Mouse (Mus musculus) G1E (cell line): Measurements from ENCODE around the gene Cdk13. TPM values are rescaled to one million over a fixed set of nuclear protein-coding genes. Genes with fewer than 3 reads are reported as not detected.

ENCODE experiments used
- ATAC-seq: 2 replicates; pipeline ENCODE4 v1.8.0; 2016; ENCODE audit warnings: mild to moderate bottlenecking; ENCODE audit not compliant: insufficient number of reproducible peaks, poor library complexity, low FRiP score, severe bottlenecking; ENCODE audit errors: extremely low read depth
- DNase-seq: peaks from one replicate; pipeline ENCODE4 v3.0.0; 2012; ENCODE audit warnings: low spot score
- H3K27me3 ChIP-seq: 2 replicates; pipeline ENCODE4 v1.6.1; 2012; ENCODE audit warnings: mild to moderate bottlenecking, low read length, inconsistent platforms; ENCODE audit not compliant: insufficient read depth
- H3K36me3 ChIP-seq: replicated peaks from 2 replicates; pipeline ENCODE3; 2012; ENCODE audit warnings: mild to moderate bottlenecking, inconsistent platforms
- H3K4me1 ChIP-seq: 2 replicates; pipeline ENCODE4 v1.6.1; 2012; ENCODE audit warnings: low read depth, low read length, inconsistent platforms, mixed read lengths; ENCODE audit not compliant: insufficient read depth
- H3K4me3 ChIP-seq: 2 replicates; pipeline ENCODE4 v1.5.1; 2012; ENCODE audit warnings: low read depth, mild to moderate bottlenecking, inconsistent platforms, low read length, moderate library complexity, mixed read lengths
- H3K9me3 ChIP-seq: replicated peaks from 2 replicates; pipeline ENCODE4 v1.6.1; 2012; ENCODE audit warnings: inconsistent platforms
- CTCF ChIP-seq: IDR thresholded peaks from 2 replicates; pipeline ENCODE4 v1.5.1; 2012; ENCODE audit warnings: low read depth, low read length, inconsistent platforms, mixed read lengths
- GATA1 ChIP-seq: IDR thresholded peaks from 2 replicates; pipeline ENCODE4 v1.6.1; 2012; ENCODE audit warnings: borderline replicate concordance, low read length, inconsistent platforms, mixed read lengths
- GATA2 ChIP-seq: IDR thresholded peaks from 2 replicates; pipeline ENCODE4 v1.6.1; 2012; ENCODE audit warnings: low read depth, low read length, inconsistent platforms, borderline replicate concordance
- POLR2AphosphoS5 ChIP-seq: IDR thresholded peaks from 2 replicates; pipeline ENCODE4 v1.6.1; 2012; ENCODE audit warnings: low read depth, low read length, inconsistent platforms; ENCODE audit not compliant: insufficient replicate concordance
- TAL1 ChIP-seq: conservative IDR thresholded peaks from 2 replicates; pipeline ENCODE4 v1.6.1; 2012; ENCODE audit warnings: low read depth, low read length, inconsistent platforms, mixed read lengths
- polyA plus RNA-seq: library from polyadenylated mRNA; stranded (reverse); fragments of >175 nt; gene quantifications from 2 replicates; pipeline ENCODE4 v1.2.3, GENCODE M21; 2012
- total RNA-seq, 2 experiments: library from RNA; stranded (forward) in 1 of 2; stranded (reverse) in 1 of 2; fragments of 200-1000 nt in 1 of 2; fragments of >200 nt in 1 of 2; fragmentation: Nextera tagmentation in 1 of 2; gene quantifications; 2 replicates each; pipeline ENCODE4 v1.2.3; 2014 to 2017

Cdk13 gene
- total and polyA plus RNA-seq, 3 experiments = 70.3 to 227 (median 166) TPM

GRCm38 (mm10) chr13:17689461-17689860 is 115.4 kb downstream of the Cdk13 start:
- no peaks in the 10 kb centered on the region for H3K36me3 ChIP-seq
- TF ChIP-seq GATA2 (no peak), CTCF (no peak), TAL1 (no peak), POLR2AphosphoS5 (no peak), GATA1 (no peak)
- no peaks in the 10 kb centered on the region for H3K27me3 ChIP-seq
- ATAC-seq (no peak), DNase-seq (no peak)
- peaks cover 10% of the 10 kb centered on the region for H3K4me1 ChIP-seq
- H3K4me3 ChIP-seq = no peak overlapping the region
- no peaks in the 10 kb centered on the region for H3K9me3 ChIP-seq

- H3K36me3 ChIP-seq = no peaks in the 10 kb centered on the region
- ATAC-seq (no peak), DNase-seq (no peak)
- no peaks in the 10 kb centered on the region for H3K4me1 ChIP-seq
- H3K9me3 ChIP-seq = no peaks in the 10 kb centered on the region
- no peak overlapping the region for H3K4me3 ChIP-seq
- TF ChIP-seq TAL1 = no peak
- no peak for TF ChIP-seq GATA2
- no peak for TF ChIP-seq POLR2AphosphoS5
- TF ChIP-seq CTCF = no peak
- TF ChIP-seq GATA1 = no peak
- peaks cover 15% of the 10 kb centered on the region for H3K27me3 ChIP-seq
Observed at GRCm38 (mm10) chr13:17671122-17671521, 133.8 kb downstream of the Cdk13 start.

GRCm38 (mm10) chr13:17667380-17667779 is 137.5 kb downstream of the Cdk13 start:
- ATAC-seq (no peak), DNase-seq (no peak)
- H3K4me3 ChIP-seq = no peak overlapping the region
- TF ChIP-seq TAL1 = no peak
- TF ChIP-seq CTCF = no peak
- no peak for TF ChIP-seq POLR2AphosphoS5
- no peak for TF ChIP-seq GATA2
- peaks cover 11% of the 10 kb centered on the region for H3K27me3 ChIP-seq
- no peaks in the 10 kb centered on the region for H3K36me3 ChIP-seq
- H3K4me1 ChIP-seq = no peaks in the 10 kb centered on the region
- H3K9me3 ChIP-seq = no peaks in the 10 kb centered on the region

Other genes starting within 250 kb of the Cdk13 start
- gene Mplkip, start 109.9 kb downstream of the Cdk13 start, total RNA-seq (2014; fragmentation: Nextera tagmentation) = 57.1 and 74.6 TPM in 2 replicates
- 55.8 and 65.7 TPM in 2 replicates for gene Mplkip, start 109.9 kb downstream of the Cdk13 start, total RNA-seq (2017)
- gene Mplkip, start 109.9 kb downstream of the Cdk13 start, polyA plus RNA-seq = 40.9 and 55.7 TPM in 2 replicates
- 1.1 and 5.1 TPM in 2 replicates for gene Sugct, start 109.5 kb downstream of the Cdk13 start, total RNA-seq (2014; fragmentation: Nextera tagmentation)
- 3.5 and 4.8 TPM in 2 replicates for gene Sugct, start 109.5 kb downstream of the Cdk13 start, total RNA-seq (2017)
- 1.8 and 2.2 TPM in 2 replicates for gene Sugct, start 109.5 kb downstream of the Cdk13 start, polyA plus RNA-seq
- gene Rala, start 139.1 kb upstream of the Cdk13 start, total RNA-seq (2014; fragmentation: Nextera tagmentation) = 24.0 and 30.1 TPM in 2 replicates
- gene Rala, start 139.1 kb upstream of the Cdk13 start, total RNA-seq (2017) = 19.7 and 24.2 TPM in 2 replicates
- 8.4 and 10.4 TPM in 2 replicates for gene Rala, start 139.1 kb upstream of the Cdk13 start, polyA plus RNA-seq
- gene Yae1d1, start 188.3 kb upstream of the Cdk13 start, total RNA-seq (2014; fragmentation: Nextera tagmentation) = 35.6 and 36.2 TPM in 2 replicates
- gene Yae1d1, start 188.3 kb upstream of the Cdk13 start, total RNA-seq (2017) = 21.7 and 35.5 TPM in 2 replicates
- 10.2 and 14.3 TPM in 2 replicates for gene Yae1d1, start 188.3 kb upstream of the Cdk13 start, polyA plus RNA-seq